Mouse (Mus musculus): ENCODE measurements around the gene Dck. TPM values are rescaled to one million over a fixed set of nuclear protein-coding genes. Genes with fewer than 3 reads are reported as not detected.

Dck gene
- total and polyA plus RNA-seq, 2 experiments from 2014 or later: 28.9 to 30.3 TPM

DNA sequence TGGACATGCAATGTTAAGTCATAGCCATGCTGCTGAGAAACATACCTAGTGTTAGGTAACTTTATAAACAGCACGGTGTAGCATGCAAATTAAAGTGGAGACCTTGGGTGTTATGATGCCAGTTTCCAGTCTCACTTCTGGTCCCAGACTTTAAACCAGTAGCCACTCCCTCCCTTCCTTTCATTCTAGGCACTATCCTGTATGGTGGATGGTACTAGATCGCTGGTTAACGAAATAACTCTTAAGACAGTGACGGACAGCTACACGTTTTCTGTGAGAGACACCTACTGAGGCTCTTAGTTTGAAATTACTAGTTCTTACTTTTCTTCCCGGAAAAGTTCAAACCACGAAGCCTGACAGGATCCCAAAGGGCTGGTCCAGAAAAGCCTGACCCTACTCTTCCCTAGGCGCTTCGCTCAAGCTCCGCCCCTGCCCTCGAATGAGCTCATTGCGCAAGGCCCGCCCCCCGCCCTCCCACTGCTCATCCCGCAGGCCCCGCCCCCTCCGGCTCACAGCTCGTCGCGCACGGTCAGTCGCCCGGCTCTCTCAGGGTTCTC is 288 bp upstream of the Dck start:
- H3K27ac ChIP-seq (ENCODE audit: low read depth, low read length): peak overlapping the region; percentile 85
- no peak for DNase-seq
- peak overlapping the region; percentile 50 for H3K4me2 ChIP-seq (ENCODE audit: low read depth)
- no peaks in the 10 kb centered on the region for H3K9me3 ChIP-seq (ENCODE audit: low read length)
- H3K27me3 ChIP-seq (ENCODE audit: insufficient read depth, low read length): no peaks in the 10 kb centered on the region
- ATAC-seq: peak; percentile 35
- H3K4me1 ChIP-seq (ENCODE audit: insufficient read depth): no peaks in the 10 kb centered on the region; the same call in 1 of the 2 replicates
- H3K4me3 ChIP-seq (ENCODE audit: low read depth, low read length): peak overlapping the region; percentile 73
- peak overlapping the region; percentile 63 for H3K9ac ChIP-seq
- TF ChIP-seq CTCF (IDR thresholded peaks at IDR 0.05; ENCODE audit: low read depth): no peak
- WGBS: 1% methylated on average over 23 of the region's 23 CpGs
- H3K36me3 ChIP-seq (ENCODE audit: insufficient read depth): peaks cover under 1% of the 10 kb centered on the region; the same call in 1 of the 2 replicates

DNA sequence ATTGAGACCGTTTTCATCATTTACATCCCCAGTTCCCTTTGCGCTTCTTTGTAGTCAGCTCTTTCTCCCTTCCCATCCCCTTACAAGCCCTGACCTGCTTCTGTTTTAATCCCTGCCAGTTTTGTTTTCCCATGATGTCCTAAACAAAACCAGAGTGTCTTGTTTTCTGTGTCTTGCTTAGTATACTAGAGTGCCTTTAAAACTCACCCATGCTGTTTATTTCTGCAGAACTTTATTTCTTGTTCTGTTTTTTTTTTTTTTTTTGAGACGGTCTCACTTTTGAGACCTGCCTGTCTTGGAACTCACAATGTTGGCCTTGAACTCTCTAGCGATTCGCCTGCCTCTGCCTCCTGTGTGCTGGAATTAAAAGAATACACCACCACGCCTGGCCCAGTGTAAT is 791 bp downstream of the Dck start:
- Histone ChIP-seq H3K4me3 (ENCODE audit: low read depth, low read length) (peak overlapping the region; percentile 73), H3K9ac (peak overlapping the region; percentile 63), H3K9me3 (ENCODE audit: low read length) (no peaks in the 10 kb centered on the region), H3K4me2 (ENCODE audit: low read depth) (peak overlapping the region; percentile 50), H3K4me1 (ENCODE audit: insufficient read depth) (no peaks in the 10 kb centered on the region; the same call in 1 of the 2 replicates), H3K27ac (ENCODE audit: low read depth, low read length) (peak overlapping the region; percentile 85), H3K27me3 (ENCODE audit: insufficient read depth, low read length) (no peaks in the 10 kb centered on the region), H3K36me3 (ENCODE audit: insufficient read depth) (peaks cover 4% of the 10 kb centered on the region; the same call in 1 of the 2 replicates)
- ATAC-seq: no peak
- WGBS: 2% methylated on average over 6 of the region's 6 CpGs
- TF ChIP-seq CTCF (IDR thresholded peaks at IDR 0.05; ENCODE audit: low read depth): no peak
- no peak for DNase-seq

DNA sequence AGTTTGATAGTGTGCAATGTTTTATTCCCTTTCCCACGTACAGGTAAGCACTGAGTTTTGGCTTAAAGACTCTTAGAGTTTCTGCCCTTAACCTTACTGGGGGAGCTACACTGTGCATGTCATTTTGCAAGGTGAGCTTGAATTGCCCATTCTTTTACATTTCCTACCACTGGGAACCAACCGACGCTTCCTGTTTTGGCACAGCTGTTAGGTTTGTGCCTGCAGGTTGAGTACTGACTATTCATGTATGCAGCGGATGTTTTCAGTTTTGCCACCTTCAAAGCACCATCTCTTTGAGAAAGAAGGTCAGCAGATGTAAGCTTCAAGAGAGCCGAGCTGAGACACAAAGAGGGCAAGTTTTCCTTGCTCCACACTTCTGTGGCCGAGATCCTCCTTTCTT is 1.3 kb downstream of the Dck start:
- TF ChIP-seq CTCF (IDR thresholded peaks at IDR 0.05; ENCODE audit: low read depth): no peak
- Histone ChIP-seq H3K36me3 (ENCODE audit: insufficient read depth) (peaks cover 4% of the 10 kb centered on the region; the same call in 1 of the 2 replicates), H3K4me2 (ENCODE audit: low read depth) (peak overlapping the region; percentile 50), H3K27me3 (ENCODE audit: insufficient read depth, low read length) (no peaks in the 10 kb centered on the region), H3K4me1 (ENCODE audit: insufficient read depth) (no peaks in the 10 kb centered on the region; the same call in 1 of the 2 replicates), H3K9me3 (ENCODE audit: low read length) (no peaks in the 10 kb centered on the region), H3K27ac (ENCODE audit: low read depth, low read length) (no peak overlapping the region), H3K9ac (no peak overlapping the region), H3K4me3 (ENCODE audit: low read depth, low read length) (peak overlapping the region; percentile 73)
- 32% methylated on average over 6 of the region's 6 CpGs for WGBS
- ATAC-seq (no peak), DNase-seq (no peak)

DNA sequence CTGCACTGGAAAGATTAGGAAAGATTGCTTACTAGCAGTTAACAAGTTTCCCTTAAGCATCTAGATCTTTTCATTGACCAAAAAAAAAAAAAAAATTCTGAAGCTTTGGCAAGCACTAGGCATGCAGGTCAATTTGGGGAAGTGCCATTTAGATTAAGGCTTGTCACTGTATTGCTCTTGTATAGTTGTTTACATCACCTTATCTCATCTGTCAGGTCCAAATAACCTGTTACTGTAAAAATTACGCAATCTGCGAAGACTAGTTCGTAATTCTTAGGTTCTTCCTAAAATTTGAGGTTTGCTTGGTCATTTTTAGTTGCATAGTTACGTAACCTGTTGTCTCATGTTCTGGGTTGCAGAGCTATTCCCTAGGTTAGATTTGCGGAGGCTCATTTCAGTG is 2.1 kb downstream of the Dck start:
- Histone ChIP-seq H3K9me3 (ENCODE audit: low read length) (no peaks in the 10 kb centered on the region), H3K36me3 (ENCODE audit: insufficient read depth) (peaks cover 4% of the 10 kb centered on the region), H3K4me1 (ENCODE audit: insufficient read depth) (no peaks in the 10 kb centered on the region; the same call in 1 of the 2 replicates), H3K9ac (no peak overlapping the region), H3K27ac (ENCODE audit: low read depth, low read length) (no peak overlapping the region), H3K4me3 (ENCODE audit: low read depth, low read length) (no peak overlapping the region), H3K4me2 (ENCODE audit: low read depth) (peak overlapping the region; percentile 50; the same call in 1 of the 2 replicates), H3K27me3 (ENCODE audit: insufficient read depth, low read length) (no peaks in the 10 kb centered on the region)
- ATAC-seq (no peak), DNase-seq (no peak)
- TF ChIP-seq CTCF (IDR thresholded peaks at IDR 0.05; ENCODE audit: low read depth): no peak
- WGBS: 89% methylated on average over 5 of the region's 5 CpGs

DNA sequence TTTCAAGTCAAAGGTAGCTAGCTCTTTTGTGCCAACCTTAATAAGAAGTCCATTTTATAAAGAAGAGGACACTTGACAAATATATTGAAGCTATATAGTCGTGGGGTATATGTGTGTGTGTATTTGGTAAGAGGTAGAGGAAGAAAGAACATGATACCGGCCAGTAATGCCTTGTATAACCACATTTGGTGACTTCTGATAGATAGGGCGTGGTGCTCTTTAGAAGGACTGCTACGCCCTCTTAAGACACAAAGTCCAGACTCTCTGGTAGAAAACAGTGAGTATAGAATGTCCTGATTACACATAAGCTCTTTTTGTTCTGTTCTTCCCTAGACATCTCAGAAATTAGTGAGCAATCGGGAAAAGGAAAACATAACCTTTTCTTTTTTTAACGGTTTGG is 3.4 kb downstream of the Dck start:
- H3K4me3 ChIP-seq (ENCODE audit: low read depth, low read length): no peak overlapping the region
- H3K36me3 ChIP-seq (ENCODE audit: insufficient read depth): peaks cover 11% of the 10 kb centered on the region
- no peak overlapping the region for H3K4me2 ChIP-seq (ENCODE audit: low read depth)
- TF ChIP-seq CTCF (IDR thresholded peaks at IDR 0.05; ENCODE audit: low read depth): no peak
- no peak overlapping the region for H3K27ac ChIP-seq (ENCODE audit: low read depth, low read length)
- DNase-seq (no peak), ATAC-seq (no peak)
- H3K27me3 ChIP-seq (ENCODE audit: insufficient read depth, low read length): no peaks in the 10 kb centered on the region
- H3K4me1 ChIP-seq (ENCODE audit: insufficient read depth): no peaks in the 10 kb centered on the region; the same call in 1 of the 2 replicates
- H3K9me3 ChIP-seq (ENCODE audit: low read length): no peaks in the 10 kb centered on the region
- WGBS: 93% methylated on average over 6 of the region's 6 CpGs
- H3K9ac ChIP-seq: no peak overlapping the region

DNA sequence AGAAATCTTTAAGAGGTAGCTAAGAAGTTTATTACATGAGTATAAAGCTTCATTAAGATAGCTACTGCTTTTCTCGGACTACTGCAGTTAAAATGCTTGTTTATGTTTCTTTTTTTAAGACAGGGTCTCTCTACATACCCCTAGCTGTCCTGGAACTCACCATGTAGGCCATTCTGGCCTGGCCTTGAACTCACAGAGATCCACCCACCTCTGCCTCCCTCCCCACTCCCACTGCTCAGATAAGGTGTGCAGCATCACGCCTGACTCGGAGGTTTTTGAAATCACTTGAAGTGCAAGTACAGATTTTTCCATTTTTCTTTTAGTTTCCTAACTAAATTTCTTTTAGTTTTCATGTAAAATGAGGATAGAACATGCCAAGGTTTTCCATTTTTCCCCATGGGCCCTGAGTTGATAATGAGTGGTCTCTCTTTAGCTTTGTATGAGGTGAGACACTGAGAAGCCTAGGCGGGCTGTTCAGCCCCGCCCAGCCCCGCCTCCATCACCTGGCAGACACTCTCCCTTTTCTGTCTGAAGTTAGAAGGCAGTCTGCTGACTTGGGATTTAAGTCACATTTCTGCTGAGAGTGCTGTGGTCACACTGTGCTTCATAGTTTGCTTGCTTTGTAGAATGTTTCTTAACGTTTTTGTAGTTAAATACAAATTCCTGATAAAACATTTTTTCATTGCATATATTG is 17.4 kb downstream of the Dck start:
- Histone ChIP-seq H3K9ac (no peak overlapping the region), H3K9me3 (ENCODE audit: low read length) (no peaks in the 10 kb centered on the region), H3K4me2 (ENCODE audit: low read depth) (no peak overlapping the region), H3K27ac (ENCODE audit: low read depth, low read length) (no peak overlapping the region), H3K4me3 (ENCODE audit: low read depth, low read length) (no peak overlapping the region), H3K4me1 (ENCODE audit: insufficient read depth) (no peaks in the 10 kb centered on the region), H3K27me3 (ENCODE audit: insufficient read depth, low read length) (no peaks in the 10 kb centered on the region), H3K36me3 (ENCODE audit: insufficient read depth) (peaks cover 33% of the 10 kb centered on the region)
- no peak for TF ChIP-seq CTCF (IDR thresholded peaks at IDR 0.05; ENCODE audit: low read depth)
- ATAC-seq: no peak
- no peak for DNase-seq
- WGBS: 82% methylated on average over 7 of the region's 7 CpGs

DNA sequence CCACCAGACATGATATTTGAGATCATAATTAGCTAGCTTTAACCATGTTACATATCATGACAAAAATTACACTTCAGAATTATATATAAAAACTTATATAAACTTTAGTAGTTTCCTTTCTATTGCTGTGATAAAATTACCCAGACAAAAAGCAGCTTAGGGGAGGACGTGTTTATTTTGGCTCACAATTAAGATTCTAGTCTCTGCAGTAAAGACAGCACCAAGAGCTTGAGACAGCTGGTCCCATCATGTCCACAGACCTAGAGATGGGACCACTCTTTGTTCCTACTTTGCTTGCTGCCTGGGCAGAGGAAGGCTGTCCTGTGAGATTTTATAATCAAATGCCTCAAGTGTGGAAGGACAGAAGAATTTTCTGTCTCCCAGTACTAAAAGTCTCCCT is 20.3 kb downstream of the Dck start:
- DNase-seq: no peak

More for the DNA sequence above, 20.3 kb downstream of the Dck start:
- H3K4me2 ChIP-seq (ENCODE audit: low read depth): no peak overlapping the region
- H3K36me3 ChIP-seq (ENCODE audit: insufficient read depth): peaks cover 21% of the 10 kb centered on the region
- no peak overlapping the region for H3K4me3 ChIP-seq (ENCODE audit: low read depth, low read length)
- no peak for ATAC-seq
- no peak overlapping the region for H3K9ac ChIP-seq
- WGBS: 84% methylated on average over 1 of the region's 1 CpGs
- H3K27me3 ChIP-seq (ENCODE audit: insufficient read depth, low read length): no peaks in the 10 kb centered on the region
- no peak for TF ChIP-seq CTCF (IDR thresholded peaks at IDR 0.05; ENCODE audit: low read depth)
- no peaks in the 10 kb centered on the region for H3K4me1 ChIP-seq (ENCODE audit: insufficient read depth)
- H3K27ac ChIP-seq (ENCODE audit: low read depth, low read length): no peak overlapping the region
- no peaks in the 10 kb centered on the region for H3K9me3 ChIP-seq (ENCODE audit: low read length)
